16 mouse cellular contexts compared by ENCODE assay signal in genomic region chr9:42219001-42219660, GRCm38 (mm10). TPM values are rescaled to one million over a fixed set of nuclear protein-coding genes. Genes with fewer than 3 reads are reported as not detected.
A peak's percentile ranks its signal among the peaks of the same experiment; 100 is the strongest.
DNase-seq lines count a peak whose midpoint lies in the region; ATAC-seq and TF ChIP-seq lines count a peak whose summit lies in the region.
"Had no signal": no experiment of that assay in that cellular context is flagged by ENCODE, and none has a peak within 500 bp of the region (broad histone marks: within the 10 kb centered on the region; RNA-seq: fewer than 3 reads in every experiment).

No protein-coding gene starts in this region.

- ATAC-seq in hindbrain, embryonic 16.5 days: peak; percentile 30; the same call in 1 of the 2 replicates
- ATAC-seq in hindbrain, embryonic 12.5 days (ENCODE audit: low FRiP score): no peak
- ATAC-seq in neural tube, embryonic 14.5 days (ENCODE audit: low read depth): no peak; the same call in 1 of the 2 replicates
- no peak for ATAC-seq in cerebellum, adult (ENCODE audit: insufficient number of reproducible peaks, low FRiP score, low TSS enrichment)
- ATAC-seq: intestine, embryonic 15.5 days; liver, postnatal 0 days had no signal

- H3K9me3 ChIP-seq in hindbrain, embryonic 16.5 days (ENCODE audit: control insufficient read depth, low read length): no peaks in the 10 kb centered on the region
- no peaks in the 10 kb centered on the region for H3K9me3 ChIP-seq in hindbrain, embryonic 12.5 days (replicated peaks)
- H3K9me3 ChIP-seq in neural tube, embryonic 14.5 days (ENCODE audit: control insufficient read depth, low read length): no peaks in the 10 kb centered on the region
- H3K9me3 ChIP-seq: forebrain, embryonic 12.5 days; intestine, embryonic 15.5 days; midbrain, embryonic 10.5 days; neural tube, embryonic 12.5 days had no signal

- 53% methylated on average over 12 of the region's 12 CpGs for WGBS in hindbrain, embryonic 16.5 days
- 67% methylated on average over 12 of the region's 12 CpGs for WGBS in hindbrain, embryonic 12.5 days
- 32% methylated on average over 12 of the region's 12 CpGs for WGBS in neural tube, embryonic 14.5 days

- H3K9ac ChIP-seq in hindbrain, embryonic 16.5 days (ENCODE audit: low read depth, low read length): no peak overlapping the region
- H3K9ac ChIP-seq in hindbrain, embryonic 12.5 days: no peak overlapping the region
- H3K9ac ChIP-seq in neural tube, embryonic 14.5 days (replicated peaks; ENCODE audit: low read depth, low read length): no peak overlapping the region
- H3K9ac ChIP-seq: forebrain, embryonic 12.5 days; intestine, embryonic 15.5 days; liver, postnatal 0 days; neural tube, embryonic 12.5 days had no signal

- H3K4me3 ChIP-seq in hindbrain, embryonic 16.5 days (ENCODE audit: low read length): no peak overlapping the region
- H3K4me3 ChIP-seq in hindbrain, embryonic 12.5 days: no peak overlapping the region
- no peak overlapping the region for H3K4me3 ChIP-seq in layer of hippocampus, adult 2 months
- H3K4me3 ChIP-seq in neural tube, embryonic 14.5 days (ENCODE audit: low read depth, low read length): no peak overlapping the region
- H3K4me3 ChIP-seq: forebrain, embryonic 12.5 days; intestine, embryonic 15.5 days; midbrain, embryonic 10.5 days; neural tube, embryonic 12.5 days had no signal

- no peaks in the 10 kb centered on the region for H3K27me3 ChIP-seq in hindbrain, embryonic 16.5 days (replicated peaks; ENCODE audit: control insufficient read depth, insufficient read depth, low read length)
- H3K27me3 ChIP-seq in hindbrain, embryonic 12.5 days: no peaks in the 10 kb centered on the region
- no peaks in the 10 kb centered on the region for H3K27me3 ChIP-seq in neural tube, embryonic 14.5 days (ENCODE audit: control insufficient read depth, insufficient read depth, low read length)
- H3K27me3 ChIP-seq: forebrain, embryonic 12.5 days; intestine, embryonic 15.5 days; neural tube, embryonic 12.5 days had no signal

- no peak for TF ChIP-seq POLR2A in brain, embryonic 14.5 days (IDR thresholded peaks at IDR 0.05; ENCODE audit: borderline replicate concordance, extremely low read depth, insufficient read depth, insufficient read length, poor library complexity, severe bottlenecking)

- TF ChIP-seq CTCF in layer of hippocampus, adult 2 months (conservative IDR thresholded peaks at IDR 0.05): no peak
- no peak for TF ChIP-seq CTCF in brain, embryonic 14.5 days (IDR thresholded peaks at IDR 0.05; ENCODE audit: borderline replicate concordance, extremely low read depth, insufficient read depth, insufficient read length)

- H3K27ac ChIP-seq in hindbrain, embryonic 16.5 days (ENCODE audit: low read depth, low read length): no peak overlapping the region
- H3K27ac ChIP-seq in hindbrain, embryonic 12.5 days: no peak overlapping the region
- H3K27ac ChIP-seq in layer of hippocampus, adult 2 months: peak overlapping the region; percentile 43; the same call in 1 of the 2 replicates
- peak overlapping the region; percentile 6; the same call in 1 of the 2 replicates for H3K27ac ChIP-seq in neural tube, embryonic 14.5 days (ENCODE audit: low read depth, low read length)
- H3K27ac ChIP-seq: forebrain, embryonic 12.5 days; intestine, embryonic 15.5 days; midbrain, embryonic 10.5 days; neural tube, embryonic 12.5 days had no signal

- DNase-seq in layer of hippocampus, adult 2 months (ENCODE audit: low spot score in 2 of 2): no peak
- no peak for DNase-seq in layer of hippocampus, postnatal 25 days (ENCODE audit: extremely low spot score in 1 of 2, low spot score in 1 of 2)
- DNase-seq in brain, embryonic 14.5 days (ENCODE audit: low read depth): peak; percentile 28
- DNase-seq in right cerebral cortex, postnatal 14 days: no peak
- DNase-seq: cerebellum, adult 9-11 months; gastrocnemius, postnatal 14 days; liver, postnatal 0 days; lung, postnatal 4 days had no signal

- no peaks in the 10 kb centered on the region for H3K36me3 ChIP-seq in hindbrain, embryonic 16.5 days (ENCODE audit: control insufficient read depth, insufficient read depth, low read length)
- no peaks in the 10 kb centered on the region for H3K36me3 ChIP-seq in hindbrain, embryonic 12.5 days
- H3K36me3 ChIP-seq in neural tube, embryonic 14.5 days (ENCODE audit: control insufficient read depth, insufficient read depth, low read length): no peaks in the 10 kb centered on the region
- H3K36me3 ChIP-seq: forebrain, embryonic 12.5 days; intestine, embryonic 15.5 days; midbrain, embryonic 10.5 days; neural tube, embryonic 12.5 days had no signal

- H3K4me2 ChIP-seq in hindbrain, embryonic 16.5 days (ENCODE audit: low read length): no peak overlapping the region
- H3K4me2 ChIP-seq in hindbrain, embryonic 12.5 days (replicated peaks): no peak overlapping the region
- no peak overlapping the region for H3K4me2 ChIP-seq in neural tube, embryonic 14.5 days (ENCODE audit: low read depth, low read length)
- H3K4me2 ChIP-seq: forebrain, embryonic 12.5 days; intestine, embryonic 15.5 days; neural tube, embryonic 12.5 days had no signal

- no peaks in the 10 kb centered on the region; the same call in 1 of the 2 replicates for H3K4me1 ChIP-seq in hindbrain, embryonic 16.5 days (ENCODE audit: control insufficient read depth, insufficient read depth, low read depth, low read length)
- peaks cover 2% of the 10 kb centered on the region; the same call in 1 of the 2 replicates for H3K4me1 ChIP-seq in hindbrain, embryonic 12.5 days
- 0 out of 2 replicates have a peak, but pooled peaks cover 5% of the 10 kb centered on the region for H3K4me1 ChIP-seq in neural tube, embryonic 14.5 days (ENCODE audit: control insufficient read depth, insufficient read depth, low read length)
- H3K4me1 ChIP-seq: intestine, embryonic 15.5 days had no signal

RNA-seq across cellular contexts. Expression of gene Sc5d, which starts 44.9 kb away (rescaled TPM):
- polyA plus RNA-seq in hindbrain, embryonic 16.5 days (2015; fragmentation: Nextera tagmentation; extraction: Ambion mirVana): 79.2 and 84.1 TPM in 2 replicates
- 67.4 and 71.9 TPM in 2 replicates for polyA plus RNA-seq in hindbrain, embryonic 12.5 days (2016; fragmentation: Nextera tagmentation; extraction: Ambion mirVana)
- 10 to 100 TPM; 52.7 to 55.3 TPM for total RNA-seq in layer of hippocampus, adult 2 months (2021)
- 10 to 100 TPM; 54.5 to 65.4 TPM for total RNA-seq in layer of hippocampus, postnatal 25 days (2021)
- 53.9 and 61.9 TPM in 2 replicates for polyA plus RNA-seq in brain, embryonic 14.5 days (2012; rRNA removed)
- polyA plus RNA-seq in neural tube, embryonic 14.5 days (2014; fragmentation: Nextera tagmentation; extraction: Ambion mirVana): 88.1 and 88.9 TPM in 2 replicates

Comparison
In these comparisons a context has a peak if more than half of its experiments do, and no peak if none do; other contexts are left out.
1. H3K27ac ChIP-seq: peak in layer of hippocampus, adult 2 months (single experiment) and neural tube, embryonic 14.5 days (single experiment); none in hindbrain, embryonic 16.5 days (single experiment) and hindbrain, embryonic 12.5 days (single experiment).